In genomic region chr14:121933906-121934596, GRCm38 (mm10) we compare ENCODE assay signal across 29 mouse cellular contexts. TPM values are rescaled to one million over a fixed set of nuclear protein-coding genes. Genes with fewer than 3 reads are reported as not detected.
DNase-seq lines count a peak whose midpoint lies in the region; ATAC-seq and TF ChIP-seq lines count a peak whose summit lies in the region.
"Had no signal": no experiment of that assay in that cellular context is flagged by ENCODE, and none has a peak within 500 bp of the region (broad histone marks: within the 10 kb centered on the region; RNA-seq: fewer than 3 reads in every experiment).

No protein-coding gene starts in this region.

- H3K4me1 ChIP-seq in intestine, embryonic 14.5 days (replicated peaks; ENCODE audit: control insufficient read depth, insufficient read depth, low read length): no peaks in the 10 kb centered on the region; the same call in 1 of the 2 replicates
- no peaks in the 10 kb centered on the region for H3K4me1 ChIP-seq in intestine, postnatal 0 days (replicated peaks; ENCODE audit: control insufficient read depth, insufficient read depth, low read length)
- H3K4me1 ChIP-seq in bone marrow, adult 2 months (ENCODE audit: control insufficient read depth, insufficient read depth, low read length): peaks cover 22% of the 10 kb centered on the region
- peaks cover 63% of the 10 kb centered on the region for H3K4me1 ChIP-seq in megakaryocyte, embryonic 14.5 days
- H3K4me1 ChIP-seq in hindbrain, postnatal 0 days (ENCODE audit: insufficient read depth, low read length): no peaks in the 10 kb centered on the region
- peaks cover 9% of the 10 kb centered on the region; the same call in 1 of the 2 replicates for H3K4me1 ChIP-seq in midbrain, embryonic 15.5 days
- H3K4me1 ChIP-seq: forebrain, embryonic 13.5 days; limb, embryonic 12.5 days; neural tube, embryonic 12.5 days had no signal

- no peaks in the 10 kb centered on the region for H3K27me3 ChIP-seq in intestine, embryonic 14.5 days (replicated peaks; ENCODE audit: control insufficient read depth, insufficient read depth, low read length)
- H3K27me3 ChIP-seq in intestine, postnatal 0 days (replicated peaks; ENCODE audit: control insufficient read depth, insufficient read depth, low read length): no peaks in the 10 kb centered on the region
- H3K27me3 ChIP-seq in megakaryocyte, embryonic 14.5 days (replicated peaks): peaks cover 2% of the 10 kb centered on the region
- H3K27me3 ChIP-seq in hindbrain, postnatal 0 days (ENCODE audit: insufficient read depth, low read length): no peaks in the 10 kb centered on the region
- no peaks in the 10 kb centered on the region for H3K27me3 ChIP-seq in midbrain, embryonic 15.5 days (replicated peaks)
- H3K27me3 ChIP-seq: forebrain, embryonic 13.5 days; limb, embryonic 12.5 days; liver, embryonic 15.5 days; neural tube, embryonic 12.5 days had no signal

- H3K9me3 ChIP-seq in intestine, embryonic 14.5 days (ENCODE audit: control insufficient read depth, low read length): peaks cover 8% of the 10 kb centered on the region; the same call in 1 of the 2 replicates
- H3K9me3 ChIP-seq in intestine, postnatal 0 days (ENCODE audit: control insufficient read depth): no peaks in the 10 kb centered on the region
- peaks cover 14% of the 10 kb centered on the region for H3K9me3 ChIP-seq in megakaryocyte, embryonic 14.5 days
- peaks cover 5% of the 10 kb centered on the region; the same call in 1 of the 2 replicates for H3K9me3 ChIP-seq in hindbrain, postnatal 0 days (ENCODE audit: low read length)
- H3K9me3 ChIP-seq in midbrain, embryonic 15.5 days: no peaks in the 10 kb centered on the region
- H3K9me3 ChIP-seq: liver, embryonic 15.5 days had no signal

- intact Hi-C loops in gastrocnemius, adult 2 months (cut with DNase I): no loop called here

- H3K4me2 ChIP-seq in intestine, embryonic 14.5 days (ENCODE audit: low read length): no peak overlapping the region
- H3K4me2 ChIP-seq in intestine, postnatal 0 days (replicated peaks; ENCODE audit: low read depth): no peak overlapping the region
- no peak overlapping the region for H3K4me2 ChIP-seq in hindbrain, postnatal 0 days (ENCODE audit: low read depth, low read length)
- no peak overlapping the region for H3K4me2 ChIP-seq in midbrain, embryonic 15.5 days
- H3K4me2 ChIP-seq: forebrain, embryonic 13.5 days; heart, embryonic 11.5 days; hindbrain, embryonic 14.5 days; limb, embryonic 12.5 days; liver, embryonic 15.5 days; neural tube, embryonic 12.5 days had no signal

- no peak for ATAC-seq in intestine, embryonic 14.5 days (replicated peaks; ENCODE audit: low FRiP score, low TSS enrichment, low read depth)
- ATAC-seq in intestine, postnatal 0 days: no peak
- ATAC-seq in granulocyte monocyte progenitor cell, adult 5-6 weeks (replicated peaks; ENCODE audit: poor library complexity, severe bottlenecking): peak; percentile 4
- ATAC-seq in hindbrain, postnatal 0 days: no peak
- ATAC-seq in midbrain, embryonic 15.5 days (replicated peaks): no peak
- ATAC-seq: forebrain, embryonic 13.5 days; intestine, embryonic 16.5 days; midbrain, embryonic 16.5 days had no signal

- no peak overlapping the region for H3K27ac ChIP-seq in intestine, embryonic 14.5 days (ENCODE audit: low read depth)
- H3K27ac ChIP-seq in intestine, postnatal 0 days (ENCODE audit: low read depth, low read length): no peak overlapping the region
- peak overlapping the region; percentile 1 for H3K27ac ChIP-seq in bone marrow, adult 2 months (ENCODE audit: control insufficient read depth, insufficient read depth, low read depth, low read length, poor library complexity)
- H3K27ac ChIP-seq in hindbrain, postnatal 0 days: no peak overlapping the region
- no peak overlapping the region for H3K27ac ChIP-seq in gastrocnemius, adult 2 months
- no peak overlapping the region for H3K27ac ChIP-seq in midbrain, embryonic 15.5 days
- H3K27ac ChIP-seq: forebrain, embryonic 13.5 days; hindbrain, embryonic 14.5 days; limb, embryonic 12.5 days; liver, embryonic 15.5 days; neural tube, embryonic 12.5 days had no signal

- TF ChIP-seq CTCF in intestine, postnatal 0 days (IDR thresholded peaks at IDR 0.05; ENCODE audit: low read depth): no peak
- TF ChIP-seq CTCF in bone marrow, adult 2 months (IDR thresholded peaks at IDR 0.05; ENCODE audit: control insufficient read depth, insufficient read depth, low read length): no peak
- no peak for TF ChIP-seq CTCF in hindbrain, postnatal 0 days (IDR thresholded peaks at IDR 0.05; ENCODE audit: low read depth)
- TF ChIP-seq CTCF in gastrocnemius, adult 2 months (IDR thresholded peaks at IDR 0.05): no peak

- DNase-seq in intestine, embryonic 14.5 days (ENCODE audit: low spot score): peak; percentile 4
- no peak for DNase-seq in hindbrain, postnatal 0 days (ENCODE audit: low spot score)
- DNase-seq in gastrocnemius, adult 2 months: no peak
- DNase-seq: adrenal gland, adult 8-10 months; cerebellum, adult 11-12 months; cerebellum, postnatal 10 days; gastrocnemius, postnatal 25 days; lung, postnatal 36 days; right cerebral cortex, postnatal 4 days; thymus, postnatal 14 days had no signal

- H3K9ac ChIP-seq in intestine, embryonic 14.5 days (ENCODE audit: low read length): no peak overlapping the region
- no peak overlapping the region for H3K9ac ChIP-seq in intestine, postnatal 0 days (ENCODE audit: low read depth, low read length)
- no peak overlapping the region for H3K9ac ChIP-seq in hindbrain, postnatal 0 days (replicated peaks; ENCODE audit: low read length)
- no peak overlapping the region for H3K9ac ChIP-seq in midbrain, embryonic 15.5 days
- H3K9ac ChIP-seq: forebrain, embryonic 13.5 days; hindbrain, embryonic 14.5 days; limb, embryonic 12.5 days; liver, embryonic 15.5 days; neural tube, embryonic 12.5 days had no signal

- H3K36me3 ChIP-seq in intestine, embryonic 14.5 days (ENCODE audit: control insufficient read depth, insufficient read depth, low read length): peaks cover 9% of the 10 kb centered on the region; the same call in 1 of the 2 replicates
- peaks cover 11% of the 10 kb centered on the region; the same call in 1 of the 2 replicates for H3K36me3 ChIP-seq in intestine, postnatal 0 days (ENCODE audit: control insufficient read depth, insufficient read depth)
- peaks cover 40% of the 10 kb centered on the region for H3K36me3 ChIP-seq in megakaryocyte, embryonic 14.5 days (replicated peaks; ENCODE audit: low read length)
- 0 out of 2 replicates have a peak, but pooled peaks cover 4% of the 10 kb centered on the region for H3K36me3 ChIP-seq in hindbrain, postnatal 0 days (ENCODE audit: insufficient read depth, low read length)
- 0 out of 2 replicates have a peak, but pooled peaks cover 5% of the 10 kb centered on the region for H3K36me3 ChIP-seq in midbrain, embryonic 15.5 days (replicated peaks)

- 90% methylated on average over 7 of the region's 7 CpGs for WGBS in intestine, embryonic 14.5 days
- WGBS in intestine, postnatal 0 days: 92% methylated on average over 7 of the region's 7 CpGs
- 50% methylated on average over 7 of the region's 7 CpGs for WGBS in bone marrow, adult 2 months
- WGBS in hindbrain, postnatal 0 days: 92% methylated on average over 7 of the region's 7 CpGs
- WGBS in midbrain, embryonic 15.5 days: 92% methylated on average over 7 of the region's 7 CpGs

- no peak for TF ChIP-seq POLR2A in bone marrow, adult 2 months (IDR thresholded peaks at IDR 0.05; ENCODE audit: borderline replicate concordance, control insufficient read depth, low read depth, low read length)

- no peak overlapping the region for H3K4me3 ChIP-seq in intestine, embryonic 14.5 days (ENCODE audit: low read depth, low read length)
- H3K4me3 ChIP-seq in intestine, postnatal 0 days (ENCODE audit: low read depth, low read length): no peak overlapping the region
- no peak overlapping the region for H3K4me3 ChIP-seq in bone marrow, adult 2 months (replicated peaks; ENCODE audit: control insufficient read depth, low read depth, low read length)
- peak overlapping the region; percentile 3 for H3K4me3 ChIP-seq in megakaryocyte, embryonic 14.5 days (replicated peaks)
- no peak overlapping the region for H3K4me3 ChIP-seq in hindbrain, postnatal 0 days (ENCODE audit: low read length)
- no peak overlapping the region for H3K4me3 ChIP-seq in gastrocnemius, adult 2 months
- no peak overlapping the region for H3K4me3 ChIP-seq in midbrain, embryonic 15.5 days
- H3K4me3 ChIP-seq: erythroblast, embryonic 14.5 days; forebrain, embryonic 13.5 days; limb, embryonic 12.5 days; liver, embryonic 15.5 days; neural tube, embryonic 12.5 days had no signal

RNA-seq across cellular contexts. Expression of gene Gpr18, which starts 18.5 kb away (rescaled TPM):
- 0.23 and 0.62 TPM in 2 replicates for polyA plus RNA-seq in intestine, embryonic 14.5 days (2014; fragmentation: Nextera tagmentation; extraction: Ambion mirVana)
- 0.10 and 0.13 TPM in 2 replicates for polyA plus RNA-seq in intestine, postnatal 0 days (2015; fragmentation: Nextera tagmentation; extraction: Ambion mirVana)
- 2.8 and 3.4 TPM in 2 replicates for polyA plus RNA-seq in bone marrow, adult 2 months (2011; ENCODE audit: insufficient read depth, insufficient read length, low replicate concordance, missing spikeins)
- total RNA-seq in granulocyte monocyte progenitor cell, adult 5-6 weeks (2014; fragmentation: Nextera tagmentation): 0.60 and 3.1 TPM in 2 replicates
- total RNA-seq in granulocyte monocyte progenitor cell, adult 5-6 weeks (2017): 0.43 TPM in 1 of 2 replicates, not detected in the other
- polyA plus RNA-seq in megakaryocyte, embryonic 14.5 days (2012; ENCODE audit: insufficient read depth, low replicate concordance): 0.06 TPM in 1 of 2 replicates, not detected in the other
- total RNA-seq in hindbrain, postnatal 0 days (2014; rRNA removed): not detected in 2 replicates
- not detected in 2 replicates for polyA plus RNA-seq in hindbrain, postnatal 0 days (2015; fragmentation: Nextera tagmentation; extraction: Ambion mirVana)
- not detected for total RNA-seq in gastrocnemius, adult 2 months (2021)
- polyA plus RNA-seq in midbrain, embryonic 15.5 days (2015; fragmentation: Nextera tagmentation; extraction: Ambion mirVana): 0.18 TPM in 1 of 2 replicates, not detected in the other
- total RNA-seq: gastrocnemius, postnatal 25 days; layer of hippocampus, adult 18-20 months; layer of hippocampus, postnatal 10 days; left cerebral cortex, adult 18-20 months; left cerebral cortex, postnatal 14 days had no signal
- polyA plus RNA-seq: erythroblast, embryonic 14.5 days; G1E; hindbrain, embryonic 14.5 days had no signal

RNA-seq across cellular contexts. Expression of gene Gpr183, which starts 30.9 kb away (rescaled TPM):
- polyA plus RNA-seq in intestine, embryonic 14.5 days (2014; fragmentation: Nextera tagmentation; extraction: Ambion mirVana): 3.4 and 4.7 TPM in 2 replicates
- polyA plus RNA-seq in intestine, postnatal 0 days (2015; fragmentation: Nextera tagmentation; extraction: Ambion mirVana): 1.5 and 1.6 TPM in 2 replicates
- polyA plus RNA-seq in bone marrow, adult 2 months (2011; ENCODE audit: insufficient read depth, insufficient read length, low replicate concordance, missing spikeins): 0.83 and 1.5 TPM in 2 replicates
- total RNA-seq in granulocyte monocyte progenitor cell, adult 5-6 weeks (2014; fragmentation: Nextera tagmentation): 3.2 and 3.3 TPM in 2 replicates
- total RNA-seq in granulocyte monocyte progenitor cell, adult 5-6 weeks (2017): 3.4 and 3.7 TPM in 2 replicates
- 0.89 TPM in 1 of 2 replicates, not detected in the other for polyA plus RNA-seq in megakaryocyte, embryonic 14.5 days (2012; ENCODE audit: insufficient read depth, low replicate concordance)
- 1.3 and 1.5 TPM in 2 replicates for total RNA-seq in hindbrain, postnatal 0 days (2014; rRNA removed)
- polyA plus RNA-seq in hindbrain, postnatal 0 days (2015; fragmentation: Nextera tagmentation; extraction: Ambion mirVana): 0.56 and 0.58 TPM in 2 replicates
- under 1 TPM; 0.17 to 0.41 TPM for total RNA-seq in gastrocnemius, adult 2 months (2021)
- polyA plus RNA-seq in midbrain, embryonic 15.5 days (2015; fragmentation: Nextera tagmentation; extraction: Ambion mirVana): 1.0 and 1.1 TPM in 2 replicates

RNA-seq across cellular contexts. Expression of gene Ubac2, which starts 55.6 kb away (rescaled TPM):
- 67.5 and 72.4 TPM in 2 replicates for polyA plus RNA-seq in intestine, embryonic 14.5 days (2014; fragmentation: Nextera tagmentation; extraction: Ambion mirVana)
- polyA plus RNA-seq in intestine, postnatal 0 days (2015; fragmentation: Nextera tagmentation; extraction: Ambion mirVana): 39.2 and 39.9 TPM in 2 replicates
- polyA plus RNA-seq in bone marrow, adult 2 months (2011; ENCODE audit: insufficient read depth, insufficient read length, low replicate concordance, missing spikeins): 9.4 and 21.6 TPM in 2 replicates
- 23.6 and 30.1 TPM in 2 replicates for total RNA-seq in granulocyte monocyte progenitor cell, adult 5-6 weeks (2014; fragmentation: Nextera tagmentation)
- 28.3 and 34.1 TPM in 2 replicates for total RNA-seq in granulocyte monocyte progenitor cell, adult 5-6 weeks (2017)
- polyA plus RNA-seq in megakaryocyte, embryonic 14.5 days (2012; ENCODE audit: insufficient read depth, low replicate concordance): 55.9 and 94.6 TPM in 2 replicates
- 42.9 and 45.6 TPM in 2 replicates for total RNA-seq in hindbrain, postnatal 0 days (2014; rRNA removed)
- polyA plus RNA-seq in hindbrain, postnatal 0 days (2015; fragmentation: Nextera tagmentation; extraction: Ambion mirVana): 55.4 and 55.8 TPM in 2 replicates
- 10 to 100 TPM; 31.5 to 35.8 TPM for total RNA-seq in gastrocnemius, adult 2 months (2021)
- polyA plus RNA-seq in midbrain, embryonic 15.5 days (2015; fragmentation: Nextera tagmentation; extraction: Ambion mirVana): 45.9 and 47.2 TPM in 2 replicates
